Mouse (Mus musculus) stomach, postnatal 0 days (tissue): ENCODE data around the gene Nr4a1.

ENCODE experiments used
- CTCF ChIP-seq: IDR thresholded peaks from 2 replicates; pipeline ENCODE4 v1.5.1; 2016; ENCODE audit warnings: antibody characterized with exemption, low read depth, mild to moderate bottlenecking, moderate library complexity
- EP300 ChIP-seq: optimal IDR thresholded peaks from 2 replicates; pipeline ENCODE3; 2016; ENCODE audit warnings: antibody characterized with exemption

- no peak for TF ChIP-seq EP300
- TF ChIP-seq CTCF, result peak; percentile 82
Observed at GRCm38 (mm10) chr15:101283183-101283910, 29.3 kb downstream of the Nr4a1 start.
